Mouse (Mus musculus): Measurements from ENCODE around the gene Ube4b. TPM values are rescaled to one million over a fixed set of nuclear protein-coding genes. Genes with fewer than 3 reads are reported as not detected.

Ube4b gene
- polyA plus RNA-seq, 1 experiment from 2014 or later = 14.2 TPM

GRCm38 (mm10) chr4:149323730-149324129, 102.8 kb downstream of the Ube4b start:
- H3K9ac ChIP-seq (replicated peaks; ENCODE audit: low read depth) = no peak overlapping the region
- H3K27ac ChIP-seq (ENCODE audit: low read length) = no peak overlapping the region
- TF ChIP-seq CTCF (IDR thresholded peaks at IDR 0.05) = no peak
- no peak for TF ChIP-seq EP300 (IDR thresholded peaks at IDR 0.05)
- no peak overlapping the region for H3K4me2 ChIP-seq (replicated peaks; ENCODE audit: low read depth, low read length)
- DNase-seq (ENCODE audit: low spot score) (no peak), ATAC-seq (no peak)
- WGBS = 61% methylated on average over 16 of the region's 16 CpGs
- H3K36me3 ChIP-seq (ENCODE audit: insufficient read depth, low read length) = peaks cover 7% of the 10 kb centered on the region; the same call in 1 of the 2 replicates
- no peaks in the 10 kb centered on the region for H3K9me3 ChIP-seq (ENCODE audit: low read length)
- H3K27me3 ChIP-seq (replicated peaks; ENCODE audit: insufficient read depth, low read length) = no peaks in the 10 kb centered on the region
- H3K4me3 ChIP-seq (ENCODE audit: low read depth, low read length) = no peak overlapping the region
- no peaks in the 10 kb centered on the region for H3K4me1 ChIP-seq (ENCODE audit: insufficient read depth, low read depth, low read length)

- no peak overlapping the region for H3K4me3 ChIP-seq (ENCODE audit: low read depth, low read length)
- no peak overlapping the region for H3K4me2 ChIP-seq (replicated peaks; ENCODE audit: low read depth, low read length)
- no peaks in the 10 kb centered on the region for H3K27me3 ChIP-seq (replicated peaks; ENCODE audit: insufficient read depth, low read length)
- TF ChIP-seq CTCF (IDR thresholded peaks at IDR 0.05) (no peak), EP300 (IDR thresholded peaks at IDR 0.05) (no peak)
- DNase-seq (ENCODE audit: low spot score) = no peak
- H3K36me3 ChIP-seq (ENCODE audit: insufficient read depth, low read length) = no peaks in the 10 kb centered on the region
- no peak for ATAC-seq
- no peaks in the 10 kb centered on the region for H3K9me3 ChIP-seq (ENCODE audit: low read length)
- H3K9ac ChIP-seq (replicated peaks; ENCODE audit: low read depth) = no peak overlapping the region
- 69% methylated on average over 6 of the region's 6 CpGs for WGBS
- H3K27ac ChIP-seq (ENCODE audit: low read length) = no peak overlapping the region
- no peaks in the 10 kb centered on the region for H3K4me1 ChIP-seq (ENCODE audit: insufficient read depth, low read depth, low read length)
Observed at GRCm38 (mm10) chr4:149322718-149323117, 103.8 kb downstream of the Ube4b start.

- no peaks in the 10 kb centered on the region for H3K27me3 ChIP-seq (replicated peaks; ENCODE audit: insufficient read depth, low read length)
- no peaks in the 10 kb centered on the region for H3K9me3 ChIP-seq (ENCODE audit: low read length)
- H3K36me3 ChIP-seq (ENCODE audit: insufficient read depth, low read length) = no peaks in the 10 kb centered on the region
- H3K9ac ChIP-seq (replicated peaks; ENCODE audit: low read depth) = no peak overlapping the region
- H3K27ac ChIP-seq (ENCODE audit: low read length) = no peak overlapping the region
- H3K4me3 ChIP-seq (ENCODE audit: low read depth, low read length) = no peak overlapping the region
- 82% methylated on average over 4 of the region's 4 CpGs for WGBS
- H3K4me2 ChIP-seq (replicated peaks; ENCODE audit: low read depth, low read length) = no peak overlapping the region
- DNase-seq (ENCODE audit: low spot score) = no peak
- no peak for ATAC-seq
- no peaks in the 10 kb centered on the region for H3K4me1 ChIP-seq (ENCODE audit: insufficient read depth, low read depth, low read length)
- TF ChIP-seq EP300 (IDR thresholded peaks at IDR 0.05) (no peak), CTCF (IDR thresholded peaks at IDR 0.05) (no peak)
Observed at GRCm38 (mm10) chr4:149322286-149322685, 104.3 kb downstream of the Ube4b start.

GRCm38 (mm10) chr4:149319088-149319487, 107.5 kb downstream of the Ube4b start:
- Histone ChIP-seq H3K4me3 (ENCODE audit: low read depth, low read length) (no peak overlapping the region), H3K36me3 (ENCODE audit: insufficient read depth, low read length) (no peaks in the 10 kb centered on the region), H3K4me1 (ENCODE audit: insufficient read depth, low read depth, low read length) (no peaks in the 10 kb centered on the region), H3K27ac (ENCODE audit: low read length) (no peak overlapping the region), H3K9me3 (ENCODE audit: low read length) (no peaks in the 10 kb centered on the region), H3K4me2 (replicated peaks; ENCODE audit: low read depth, low read length) (no peak overlapping the region), H3K27me3 (replicated peaks; ENCODE audit: insufficient read depth, low read length) (no peaks in the 10 kb centered on the region), H3K9ac (replicated peaks; ENCODE audit: low read depth) (no peak overlapping the region)
- WGBS = 48% methylated on average over 9 of the region's 9 CpGs
- no peak for ATAC-seq
- DNase-seq (ENCODE audit: low spot score) = no peak
- TF ChIP-seq CTCF (IDR thresholded peaks at IDR 0.05) = no peak
- no peak for TF ChIP-seq EP300 (IDR thresholded peaks at IDR 0.05)

GRCm38 (mm10) chr4:149317387-149317786, 109.2 kb downstream of the Ube4b start:
- Histone ChIP-seq H3K4me1 (ENCODE audit: insufficient read depth, low read depth, low read length) (no peaks in the 10 kb centered on the region), H3K4me3 (ENCODE audit: low read depth, low read length) (no peak overlapping the region), H3K27ac (ENCODE audit: low read length) (no peak overlapping the region), H3K4me2 (replicated peaks; ENCODE audit: low read depth, low read length) (no peak overlapping the region), H3K9ac (replicated peaks; ENCODE audit: low read depth) (no peak overlapping the region), H3K9me3 (ENCODE audit: low read length) (no peaks in the 10 kb centered on the region), H3K27me3 (replicated peaks; ENCODE audit: insufficient read depth, low read length) (no peaks in the 10 kb centered on the region), H3K36me3 (ENCODE audit: insufficient read depth, low read length) (no peaks in the 10 kb centered on the region)
- 46% methylated on average over 5 of the region's 5 CpGs for WGBS
- ATAC-seq (no peak), DNase-seq (ENCODE audit: low spot score) (no peak)
- TF ChIP-seq EP300 (IDR thresholded peaks at IDR 0.05) (no peak), CTCF (IDR thresholded peaks at IDR 0.05) (no peak)

GRCm38 (mm10) chr4:149314275-149314837, 112.2 kb downstream of the Ube4b start:
- Histone ChIP-seq H3K9ac (replicated peaks; ENCODE audit: low read depth) (no peak overlapping the region), H3K27me3 (replicated peaks; ENCODE audit: insufficient read depth, low read length) (no peaks in the 10 kb centered on the region), H3K4me3 (ENCODE audit: low read depth, low read length) (no peak overlapping the region), H3K9me3 (ENCODE audit: low read length) (no peaks in the 10 kb centered on the region), H3K4me1 (ENCODE audit: insufficient read depth, low read depth, low read length) (no peaks in the 10 kb centered on the region), H3K4me2 (replicated peaks; ENCODE audit: low read depth, low read length) (no peak overlapping the region), H3K36me3 (ENCODE audit: insufficient read depth, low read length) (no peaks in the 10 kb centered on the region), H3K27ac (ENCODE audit: low read length) (peak overlapping the region; percentile 20; the same call in 1 of the 2 replicates)
- WGBS = 69% methylated on average over 11 of the region's 11 CpGs
- no peak for TF ChIP-seq EP300 (IDR thresholded peaks at IDR 0.05)
- TF ChIP-seq CTCF (IDR thresholded peaks at IDR 0.05) = no peak
- ATAC-seq (peak; percentile 80), DNase-seq (ENCODE audit: low spot score) (peak; percentile 81)
